Mouse (Mus musculus): Measurements from ENCODE around the gene Hand2. TPM values are rescaled to one million over a fixed set of nuclear protein-coding genes. Genes with fewer than 3 reads are reported as not detected.

Hand2 gene
- total RNA-seq, 1 experiment from 2014 or later: 35.6 TPM

DNA sequence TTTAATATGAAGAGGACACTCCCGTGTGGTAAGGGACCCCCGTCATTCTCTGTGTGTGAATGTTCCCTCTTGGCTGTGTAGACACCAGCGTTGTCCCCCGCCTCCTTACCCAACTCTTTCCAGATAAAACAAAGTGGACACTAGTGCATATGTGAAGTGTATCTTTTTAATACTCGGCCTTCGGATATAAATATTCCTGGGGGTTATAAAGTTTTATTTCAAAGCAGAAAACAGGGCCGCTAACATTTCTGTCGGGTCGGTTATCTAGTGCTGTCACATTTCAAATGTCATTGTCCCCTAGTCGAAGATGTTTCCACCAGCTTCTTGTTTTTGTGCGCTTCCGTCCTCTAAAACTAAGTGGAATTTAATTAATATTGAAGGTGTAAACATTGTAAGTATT is 3.3 kb downstream of the Hand2 start:
- DNase-seq: no peak

DNA sequence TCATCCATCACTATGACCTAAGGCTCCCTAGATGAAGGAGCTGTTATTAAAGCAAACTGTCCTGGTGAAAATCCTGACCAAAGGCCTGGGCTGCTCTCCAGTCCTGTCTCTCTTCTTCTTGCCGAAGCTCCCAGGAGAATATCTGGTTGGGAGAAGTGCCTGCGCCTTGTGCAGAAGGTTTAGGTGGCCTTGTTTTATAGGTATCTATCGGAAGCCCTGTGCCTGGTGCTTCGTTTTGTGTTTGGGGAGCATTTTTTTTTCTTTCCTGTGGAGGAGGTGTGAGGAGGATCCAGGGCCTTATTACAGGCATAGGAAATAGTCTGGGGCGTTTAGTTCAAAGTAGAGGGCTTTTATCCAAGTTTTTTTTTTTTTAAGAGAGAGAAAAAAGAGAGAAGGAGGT is 3.9 kb downstream of the Hand2 start:
- DNase-seq: no peak

DNA sequence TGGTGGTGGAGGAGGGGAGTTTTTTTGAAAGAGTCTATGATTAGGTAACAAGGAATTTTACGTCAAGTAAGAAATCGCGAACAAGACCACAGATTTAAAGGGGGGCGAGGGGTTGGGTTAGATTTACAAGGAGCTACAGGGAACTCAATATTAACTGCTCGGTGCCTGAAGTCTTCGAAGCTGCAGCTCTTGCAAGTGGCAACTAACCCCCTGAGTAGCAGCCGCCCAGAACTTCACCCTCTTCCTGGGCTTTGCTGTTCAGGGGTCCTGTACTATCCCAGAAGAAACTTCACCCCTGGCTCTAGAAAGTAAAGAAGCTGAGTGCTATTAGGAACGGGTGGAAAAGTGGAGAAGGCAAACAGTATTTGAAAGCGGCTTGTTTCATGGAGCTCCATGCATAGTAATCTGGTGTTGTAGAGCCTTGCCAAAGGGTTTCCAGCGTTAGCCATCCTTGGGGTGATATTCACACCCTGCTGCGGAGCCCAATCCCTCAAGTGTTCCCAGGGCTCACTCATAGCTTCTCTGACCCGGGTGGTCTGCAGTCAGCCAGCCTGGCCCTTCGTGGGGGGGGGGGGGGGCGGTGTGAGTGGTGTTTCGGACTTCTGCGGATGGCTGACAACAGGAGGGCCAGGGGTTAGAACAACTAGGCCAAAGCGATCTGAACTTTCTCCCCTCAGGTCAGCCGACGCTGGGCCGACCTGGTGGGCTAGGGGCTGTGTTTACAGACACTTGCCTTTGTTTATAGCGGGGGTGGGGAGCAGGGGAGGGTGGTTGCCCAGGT is 4.5 kb downstream of the Hand2 start:
- DNase-seq: no peak

DNA sequence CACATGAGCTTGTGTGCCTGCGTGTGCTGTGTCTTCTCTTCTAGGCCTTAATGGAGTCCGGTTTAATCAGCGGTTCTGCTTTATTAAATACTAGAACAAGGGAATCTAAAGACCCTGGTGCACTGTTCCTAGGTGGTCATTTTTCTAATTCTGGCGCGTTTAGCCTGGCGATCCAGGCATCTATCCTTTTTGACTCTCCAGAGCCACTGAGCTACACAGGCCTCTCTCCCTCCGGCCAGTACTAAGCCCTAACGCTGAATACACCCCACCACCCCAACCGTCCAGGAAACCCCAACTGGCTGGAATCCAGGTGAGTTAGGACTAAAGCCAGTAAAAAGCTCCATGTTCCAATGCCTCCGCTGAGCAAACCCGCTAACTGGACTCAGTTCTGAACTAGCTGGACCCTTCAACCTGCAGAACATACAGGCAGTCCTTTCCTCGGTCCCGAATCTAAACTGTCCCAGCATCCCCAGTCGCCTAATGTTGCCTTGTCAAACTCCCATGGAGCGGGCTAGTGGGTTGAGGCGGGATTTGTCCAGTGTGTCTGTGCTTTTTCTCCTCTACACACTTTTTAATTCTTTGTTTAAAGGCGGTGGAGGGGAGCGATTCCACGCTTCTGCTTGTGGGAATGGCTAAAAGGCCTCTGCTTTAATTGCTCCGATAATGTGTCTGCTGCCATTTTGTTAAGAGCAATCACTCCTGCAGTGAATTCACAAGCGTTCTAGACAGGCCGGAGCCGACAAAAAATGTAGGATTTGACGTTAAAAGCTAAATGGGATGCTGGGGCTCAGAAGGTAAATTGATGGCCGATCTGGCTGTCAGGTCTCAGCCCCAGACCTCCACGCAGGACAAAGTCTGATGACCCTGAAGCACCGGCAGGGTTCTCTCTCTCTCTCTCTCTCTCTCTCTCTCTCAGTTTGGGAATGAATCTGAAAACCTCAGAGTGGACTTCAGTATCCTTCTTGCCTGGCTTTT is 5.6 kb downstream of the Hand2 start:
- DNase-seq: no peak

DNA sequence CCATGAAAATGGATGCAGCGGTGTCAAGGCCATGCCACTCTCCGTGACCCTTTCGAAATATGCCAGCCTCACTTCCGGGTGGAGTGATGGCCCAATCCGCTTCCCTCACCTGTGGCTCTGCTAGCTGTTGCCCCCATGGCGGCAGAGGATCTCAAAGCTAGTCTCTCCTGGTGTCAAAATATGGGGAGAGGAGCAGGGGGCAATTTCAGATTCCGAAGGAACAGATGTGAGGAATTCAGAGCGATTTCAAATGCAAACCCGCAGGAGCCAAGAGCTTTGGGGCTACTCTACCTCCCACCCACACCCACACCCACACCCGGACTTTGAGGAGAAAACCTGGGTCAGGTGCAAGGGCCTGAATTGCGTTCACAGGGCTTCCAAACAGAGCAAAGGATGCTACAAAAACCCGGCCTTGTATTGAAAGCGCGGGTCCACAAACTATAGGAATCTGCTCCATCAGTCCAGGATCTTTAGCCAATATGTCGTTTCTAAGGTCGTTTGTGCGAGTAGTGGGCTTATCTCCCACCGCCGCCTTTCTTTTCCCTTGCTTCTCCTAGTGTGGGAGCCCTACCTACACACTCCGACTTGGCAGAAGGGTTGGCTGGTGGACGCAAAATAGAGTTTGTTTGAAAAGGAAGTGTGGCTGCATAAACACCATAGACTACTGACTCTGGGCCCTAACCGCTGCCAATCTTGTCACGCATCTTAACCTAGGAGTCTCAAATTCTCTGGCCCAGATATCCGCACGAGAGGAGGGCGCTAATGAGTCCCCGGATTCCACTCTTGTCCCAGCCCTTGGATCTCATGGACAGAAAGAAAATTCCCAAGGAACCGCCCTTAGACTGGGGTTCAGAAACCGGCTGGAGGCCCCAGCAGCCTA is 6.7 kb downstream of the Hand2 start:
- DNase-seq: no peak

DNA sequence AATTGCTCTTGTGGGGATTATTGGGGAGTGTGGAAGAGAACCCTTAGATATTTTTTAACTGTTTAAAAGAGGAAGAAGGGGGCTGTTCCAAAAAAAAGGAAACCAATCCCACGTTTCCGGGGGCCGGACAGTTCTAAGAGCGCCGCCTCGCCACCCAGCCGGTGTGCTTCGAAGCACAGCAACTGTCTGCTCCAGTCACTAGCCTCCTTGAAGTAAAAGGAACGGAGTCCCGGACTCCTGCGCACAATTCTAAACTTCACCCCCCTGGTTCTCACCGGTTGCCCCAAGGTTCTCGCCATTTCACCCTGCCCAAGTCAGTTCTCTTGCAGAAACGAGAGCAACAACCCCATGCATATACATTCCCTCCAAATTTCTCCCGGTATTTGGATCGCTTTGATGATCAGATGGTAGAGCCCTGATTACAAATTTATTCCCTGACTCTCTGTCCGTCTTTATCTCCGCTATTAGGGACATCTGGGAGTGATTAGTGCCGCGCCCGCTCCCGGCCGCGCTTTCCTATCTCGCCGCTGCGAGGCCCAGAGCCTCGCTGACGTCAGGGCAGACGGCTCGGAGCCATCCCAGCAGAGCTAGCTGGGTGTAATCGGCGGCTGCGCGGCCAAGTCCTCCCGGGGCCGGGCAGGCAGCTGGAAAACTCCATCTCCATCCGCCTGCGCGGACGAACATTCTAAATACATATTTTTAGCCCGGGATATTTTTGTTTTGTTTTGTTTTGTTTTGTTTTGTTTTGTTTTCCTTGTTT is 7.6 kb downstream of the Hand2 start:
- DNase-seq: peak; percentile 78

DNA sequence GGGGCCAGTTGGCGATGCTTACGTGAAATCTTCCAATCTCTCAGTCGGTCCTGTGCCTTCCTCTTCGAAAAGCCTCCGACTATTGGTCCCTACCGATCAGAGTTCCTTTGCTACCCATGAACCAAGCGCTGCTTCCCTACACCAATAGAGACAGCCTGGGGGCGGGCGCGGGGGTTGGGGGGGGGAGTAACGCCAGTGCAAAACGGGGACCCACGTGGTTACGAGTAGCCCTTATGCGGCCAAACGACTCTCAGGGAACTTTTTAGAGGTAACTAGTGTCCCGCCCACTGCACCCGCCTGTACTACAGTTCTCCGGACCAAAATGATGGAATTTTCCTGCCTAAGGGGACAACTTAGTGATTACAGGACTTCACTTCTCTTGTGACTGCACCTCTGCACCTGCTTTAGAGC is 8.2 kb downstream of the Hand2 start:
- no peak for DNase-seq

DNA sequence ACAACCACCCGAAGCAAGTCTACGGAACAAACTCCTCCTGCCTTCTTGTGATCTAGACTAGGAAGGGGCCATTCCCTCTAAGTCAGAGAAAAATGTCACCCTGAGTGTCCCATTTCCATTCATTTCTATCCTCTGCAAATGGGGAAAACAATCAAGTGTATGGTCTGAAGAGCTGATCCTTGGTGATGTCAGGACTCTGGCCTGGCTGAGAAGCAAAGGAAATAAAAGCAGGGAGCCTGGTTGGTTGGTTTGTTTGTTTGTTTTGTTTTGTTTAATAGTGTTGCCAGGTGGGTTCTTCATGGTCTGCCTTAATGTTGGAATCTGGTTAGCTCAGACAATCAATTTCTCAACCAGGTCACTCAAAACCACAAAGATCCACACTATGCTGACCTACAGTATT is 9.3 kb downstream of the Hand2 start:
- no peak for DNase-seq

DNA sequence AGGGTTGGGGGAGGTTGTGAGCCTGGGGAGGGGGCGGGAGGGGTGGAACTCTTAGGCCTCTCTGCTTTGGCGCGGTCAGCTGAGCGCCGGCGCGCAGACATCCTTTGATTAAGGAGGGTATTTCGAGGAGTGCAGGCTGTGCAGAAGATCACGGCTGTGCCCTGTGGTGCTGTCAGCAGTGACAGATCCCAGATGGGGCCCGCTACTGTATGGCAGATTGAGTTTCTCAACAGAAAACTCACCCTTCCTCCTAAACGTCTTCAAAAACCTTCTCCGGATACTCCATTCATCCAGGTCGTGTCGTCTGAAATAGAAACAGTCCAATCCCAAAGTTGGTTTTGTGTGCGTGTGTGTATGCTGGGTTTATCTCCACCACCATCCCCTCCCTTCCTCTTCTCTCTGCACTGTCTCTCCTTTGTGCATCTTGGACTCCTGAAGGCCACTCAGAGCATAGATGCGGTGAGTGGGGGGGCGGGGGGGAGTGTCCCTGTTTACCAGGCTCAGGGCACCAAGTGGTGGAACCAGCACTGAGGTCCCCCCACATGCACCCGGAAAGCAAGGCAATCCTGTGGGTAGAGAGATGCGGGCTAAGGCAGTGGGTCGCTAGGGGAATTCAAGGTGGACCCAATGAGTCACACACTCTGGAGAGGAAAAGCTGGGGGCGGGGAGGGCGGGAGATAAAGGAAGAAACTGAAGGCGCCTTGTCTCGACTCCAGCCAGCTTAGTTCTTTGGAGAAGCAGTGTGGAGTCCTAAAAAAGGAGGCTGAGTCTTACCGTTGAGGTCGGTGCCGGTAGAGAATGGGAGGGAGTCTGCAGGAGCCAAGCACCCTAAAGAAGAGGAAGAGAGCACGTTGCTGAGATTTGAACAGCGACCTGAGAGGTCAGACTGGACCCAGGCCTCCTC is 11.2 kb downstream of the Hand2 start:
- no peak for DNase-seq

DNA sequence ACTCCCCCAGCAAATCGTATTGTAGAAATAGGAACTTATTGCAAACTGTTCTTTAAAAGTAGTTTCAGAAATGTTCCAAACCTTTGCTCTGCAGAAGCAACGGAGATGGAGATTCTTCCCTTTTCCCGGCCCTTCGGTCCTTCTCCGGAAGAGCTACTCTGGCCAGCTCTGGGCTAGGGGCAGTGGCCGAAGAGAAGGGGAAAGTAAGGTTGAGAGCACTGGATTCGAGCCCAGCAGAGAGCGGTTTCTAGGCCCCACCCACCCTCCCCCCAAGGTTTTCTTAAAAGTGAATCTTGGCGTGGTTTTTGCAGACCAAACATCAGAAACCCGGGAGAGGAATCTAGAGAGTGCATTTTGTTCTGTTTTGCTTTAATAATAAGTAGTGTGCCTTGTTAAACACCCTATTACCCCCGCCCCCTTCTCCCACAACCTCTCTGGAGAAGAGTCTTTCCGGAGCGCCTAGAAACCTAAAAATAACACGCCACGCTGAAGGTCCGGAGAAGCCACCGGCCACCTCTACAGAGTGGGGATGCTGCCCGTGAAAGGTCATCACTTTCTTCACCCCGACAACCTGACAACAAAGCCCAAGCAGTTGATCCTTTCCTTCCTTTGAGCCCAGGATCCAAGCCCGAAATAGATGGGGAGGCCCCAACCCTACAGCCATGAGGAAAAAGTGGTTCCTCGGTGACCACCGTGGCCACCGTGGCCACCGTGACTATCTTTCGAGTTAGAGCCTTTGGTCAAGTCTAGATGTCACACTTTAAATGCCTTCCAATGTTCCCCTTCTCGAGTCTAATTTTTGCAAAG is 12.1 kb downstream of the Hand2 start:
- no peak for DNase-seq

DNA sequence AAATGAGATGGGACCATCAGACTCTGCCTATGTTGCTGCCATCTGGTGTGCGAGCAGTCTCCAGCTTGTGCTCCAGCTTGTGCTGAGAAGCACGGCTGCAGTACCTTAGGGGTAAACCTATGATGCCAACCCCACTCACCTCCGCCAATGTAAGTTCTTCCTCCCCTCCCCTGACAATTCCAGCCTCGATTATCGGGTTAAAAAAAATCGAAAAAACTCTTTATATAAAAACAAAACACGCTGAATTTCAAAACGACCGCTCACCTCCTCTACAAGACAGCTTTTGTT is 12.6 kb downstream of the Hand2 start:
- DNase-seq: no peak

DNA sequence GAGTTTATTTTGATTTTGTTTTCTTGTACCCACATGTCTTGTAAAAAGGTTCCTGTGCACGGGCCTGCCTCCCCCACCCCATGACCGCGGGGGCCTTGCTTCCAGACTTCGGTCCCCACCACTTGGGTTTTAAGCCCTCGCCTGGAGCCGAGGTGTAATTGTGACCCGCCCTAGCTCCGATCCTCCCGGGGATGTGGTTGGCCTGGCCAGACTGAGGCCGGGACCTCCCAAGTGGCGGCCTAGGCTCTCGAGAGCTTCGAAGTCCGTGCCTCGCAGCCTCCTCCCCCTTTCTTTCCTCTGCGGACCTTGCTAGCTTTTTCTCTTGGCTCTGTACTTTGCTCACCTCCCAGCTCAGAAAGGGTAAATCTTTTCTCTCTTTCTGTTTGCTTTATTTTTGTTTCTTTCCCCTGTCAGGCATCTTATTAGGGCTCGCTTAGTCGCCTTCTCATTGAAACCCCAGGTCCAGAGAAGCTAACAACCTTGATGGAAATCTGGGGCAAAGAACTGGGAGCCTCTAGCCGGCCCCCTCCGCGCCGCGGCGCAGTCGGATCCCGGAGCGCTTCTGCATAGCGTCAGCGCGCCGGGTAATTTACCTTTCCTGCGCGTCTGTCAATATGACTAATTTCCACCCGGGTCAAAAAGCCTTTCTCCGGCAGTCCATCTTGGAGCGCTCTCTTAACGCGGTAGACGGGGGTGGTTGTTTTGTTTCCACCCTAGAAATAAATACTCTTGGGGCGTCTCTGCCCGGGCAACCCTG is 13.2 kb downstream of the Hand2 start:
- DNase-seq: peak; percentile 17

DNA sequence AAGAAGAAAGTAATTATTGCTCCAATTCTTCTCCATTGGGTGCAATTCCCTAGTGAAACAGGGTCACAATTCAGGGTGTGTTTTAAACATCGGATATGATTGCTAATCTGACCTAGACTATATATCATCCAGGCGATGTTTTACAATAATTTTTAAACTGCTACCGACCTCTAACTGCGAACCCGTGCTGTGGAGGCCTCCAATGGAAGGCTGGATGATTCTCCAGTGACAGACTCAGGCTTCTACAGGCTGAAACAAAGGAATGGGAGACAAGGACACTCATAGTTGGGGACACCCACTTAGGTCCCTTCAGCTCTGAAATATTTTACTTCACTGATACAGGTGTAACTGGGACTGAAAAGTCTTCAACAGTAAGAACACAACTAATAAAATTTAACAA is 13.9 kb downstream of the Hand2 start:
- DNase-seq: no peak

DNA sequence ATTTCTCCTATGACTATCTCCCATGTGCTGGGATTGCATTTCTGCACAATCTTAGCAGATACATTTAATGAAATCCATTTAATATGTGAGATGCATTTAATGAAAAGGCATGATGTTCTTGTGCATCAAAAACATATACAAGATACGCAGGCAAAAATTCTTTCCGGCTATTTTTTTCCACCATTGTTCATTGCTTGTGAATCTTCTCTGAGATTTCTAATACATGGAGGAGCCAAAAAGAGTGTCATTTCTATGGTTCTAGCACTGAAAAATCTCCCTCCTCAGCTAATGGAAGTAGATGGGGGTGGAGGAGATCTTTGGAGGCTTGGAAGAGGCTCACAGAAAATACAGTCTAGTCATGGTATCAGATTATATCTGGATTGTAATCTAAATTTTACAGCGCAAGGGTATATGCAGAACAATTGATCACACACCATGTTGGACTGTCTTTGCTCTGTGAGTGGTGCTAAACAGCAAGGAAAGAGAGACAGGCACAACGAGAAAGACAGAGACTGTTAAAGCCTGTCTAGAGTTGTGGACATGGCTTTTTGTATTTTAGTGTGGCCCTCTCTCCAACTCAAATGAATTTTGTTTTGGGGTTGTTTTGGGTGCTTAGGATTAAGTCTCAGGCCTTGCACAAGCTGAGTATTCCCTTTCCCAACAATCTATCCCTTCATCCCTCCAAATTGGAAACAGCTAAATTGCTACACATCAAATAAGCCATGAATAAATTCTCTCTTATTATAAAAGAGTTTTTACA is 16.7 kb downstream of the Hand2 start:
- no peak for DNase-seq

DNA sequence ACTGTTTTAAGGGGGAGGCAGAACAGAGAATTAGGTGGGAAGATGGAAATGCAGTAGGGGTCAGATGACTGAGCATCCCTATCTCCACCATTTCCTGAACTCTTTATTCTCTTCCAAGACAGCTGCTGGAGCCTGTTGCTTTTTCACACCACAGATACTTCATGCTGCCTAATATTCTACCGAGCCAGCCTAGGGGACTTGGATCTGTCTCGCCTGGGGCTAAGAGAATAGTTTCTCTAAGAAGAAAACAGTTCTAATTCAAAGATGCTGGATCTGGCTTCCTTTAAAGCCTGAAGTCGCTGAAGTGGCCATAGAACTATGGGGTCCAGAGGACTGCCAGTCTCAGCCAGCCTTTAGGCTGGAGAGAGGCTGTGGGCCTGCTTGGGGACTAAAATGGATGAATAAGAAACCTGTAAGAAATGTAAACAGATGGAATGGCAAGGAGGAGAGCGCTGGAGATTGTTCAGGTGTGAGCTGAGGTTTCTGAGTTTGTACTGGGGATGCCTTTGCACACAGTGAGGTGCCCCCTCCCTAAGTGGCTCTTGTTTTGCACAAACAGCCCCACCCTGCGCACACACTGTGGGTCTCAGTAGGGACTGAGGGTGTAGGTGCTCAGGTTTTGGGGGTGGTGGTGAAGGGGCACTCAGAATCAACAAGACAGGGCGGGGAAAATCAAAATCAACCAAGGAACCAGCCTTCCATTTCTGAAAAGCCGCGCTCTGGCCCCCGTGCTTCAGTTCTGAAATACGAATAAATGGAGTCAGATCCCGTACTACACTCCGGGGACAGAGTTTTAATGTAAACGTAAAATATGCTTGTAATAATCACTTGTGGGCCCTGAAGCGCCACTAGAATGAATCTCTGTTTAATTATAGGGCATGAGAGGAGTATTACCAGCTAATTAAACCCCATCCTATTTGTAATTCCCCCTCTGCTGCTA is 19.2 kb downstream of the Hand2 start:
- DNase-seq: no peak

DNA sequence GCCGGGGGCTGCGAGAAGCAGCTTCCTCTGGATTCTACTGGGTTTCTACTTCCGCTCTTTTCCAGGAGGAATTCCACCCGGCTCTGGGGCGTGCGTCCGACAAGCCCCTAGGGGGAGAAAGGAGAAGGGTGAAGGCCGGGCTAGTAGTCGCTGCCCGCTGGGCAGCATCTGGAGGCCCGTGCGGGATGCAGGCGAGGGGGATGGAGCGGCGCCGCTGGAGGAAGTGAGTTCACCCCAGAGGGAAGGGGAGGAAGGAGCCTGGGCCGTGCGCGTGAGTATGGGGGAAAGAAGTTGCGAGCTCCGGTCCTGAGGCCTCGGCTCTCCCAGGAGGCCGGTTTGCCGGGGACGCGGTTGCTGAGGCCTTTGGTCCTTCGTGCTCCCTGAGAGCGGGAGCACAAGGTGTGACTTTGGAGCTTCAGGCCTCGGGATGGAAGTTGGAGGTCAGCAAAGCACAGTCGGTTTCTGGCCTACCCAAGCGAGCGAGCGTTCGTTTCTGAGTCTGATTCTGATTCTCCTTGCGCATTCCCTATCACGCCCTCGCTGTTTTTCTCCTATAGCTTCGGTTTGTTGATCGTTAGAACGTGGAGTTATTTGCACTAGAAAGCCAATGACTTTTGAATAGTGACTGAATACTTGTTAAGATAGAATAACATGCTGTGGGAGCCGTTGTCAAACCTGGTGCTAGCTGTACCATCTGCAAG is 20.2 kb downstream of the Hand2 start:
- no peak for DNase-seq

DNA sequence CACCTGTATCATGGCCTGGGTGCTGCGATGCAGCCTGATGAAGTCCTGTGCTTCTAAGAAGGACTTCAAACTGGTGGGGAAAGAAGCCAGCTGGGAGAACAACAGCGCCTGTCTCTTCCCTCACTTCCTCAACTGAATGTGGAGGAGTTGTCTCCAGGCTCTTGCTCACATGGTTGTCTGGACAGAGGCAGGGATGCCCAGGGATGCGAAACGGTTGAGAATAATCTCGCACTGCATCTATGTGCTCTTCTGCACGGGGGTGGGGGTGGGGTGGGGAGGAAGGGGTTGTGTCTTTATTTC is 20.7 kb downstream of the Hand2 start:
- no peak for DNase-seq

Data from adrenal gland, postnatal 14 days (tissue).